Mouse (Mus musculus): ENCODE measurements around the gene U2af1l4.

- no peak for TF ChIP-seq CTCF (IDR thresholded peaks at IDR 0.05; ENCODE audit: low read depth, low read length)
- TF ChIP-seq POLR2A (IDR thresholded peaks at IDR 0.05; ENCODE audit: borderline replicate concordance, low read depth, low read length) = no peak
Measured at GRCm38 (mm10) chr7:30522871-30523270, 40.2 kb upstream of the U2af1l4 start.

All from bone marrow macrophage, adult 2 months (primary cell).